Mouse (Mus musculus) cerebellum, adult 2 months (tissue): ENCODE data around the gene Aacs.

Experiments
- CTCF ChIP-seq: fragments of 200-500 bp; IDR thresholded peaks from 2 replicates; pipeline ENCODE4 v1.5.1; 2011; ENCODE audit warnings: low read depth, mild to moderate bottlenecking, control low read depth, low read length, moderate library complexity, borderline replicate concordance; ENCODE audit not compliant: insufficient read depth
- POLR2A ChIP-seq: fragments of 200-500 bp; IDR thresholded peaks from 2 replicates; pipeline ENCODE4 v1.6.1; 2011; ENCODE audit warnings: low read length, control low read depth, borderline replicate concordance; ENCODE audit not compliant: insufficient read depth

- TF ChIP-seq CTCF = no peak
- TF ChIP-seq POLR2A = no peak
These were observed 39.4 kb downstream of the Aacs start for GRCm38 (mm10) chr5:125515006-125515405.
